Mouse (Mus musculus): ENCODE measurements around the gene Erbb4.

DNA sequence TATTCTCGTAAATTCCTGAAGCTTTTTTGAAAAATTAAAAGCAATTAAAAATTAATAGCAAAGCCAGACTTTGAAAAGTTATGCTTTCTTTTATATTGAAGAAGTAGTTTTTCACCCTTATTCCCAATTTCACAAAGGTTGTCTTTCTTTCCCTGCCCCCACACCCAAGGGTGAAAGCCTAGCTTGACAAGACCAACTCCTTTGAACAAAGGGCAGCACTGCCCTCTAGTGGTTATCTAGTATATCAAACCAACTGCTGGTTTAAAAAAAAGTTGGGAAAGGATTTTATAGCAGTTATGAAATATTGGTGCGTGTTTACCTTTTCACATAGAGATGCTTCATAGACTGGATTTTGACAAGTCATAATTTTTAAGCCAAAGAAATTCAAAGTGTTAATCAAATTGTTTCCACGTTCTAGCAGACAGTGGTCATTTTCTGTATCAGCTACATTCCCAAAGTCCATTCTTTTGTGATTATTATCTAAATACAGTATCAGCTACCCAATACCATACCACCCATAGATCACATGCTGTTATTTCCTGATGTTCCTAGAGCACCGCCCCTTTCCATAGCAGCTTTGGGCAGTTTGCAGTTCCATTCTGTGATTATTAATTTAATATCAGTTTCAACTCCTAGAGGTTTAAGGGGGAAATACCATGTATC is 31.1 kb upstream of the Erbb4 start:
- TF ChIP-seq POLR2A (IDR thresholded peaks at IDR 0.05; ENCODE audit: extremely low read depth, insufficient read depth, low read length) (no peak), CTCF (IDR thresholded peaks at IDR 0.05; ENCODE audit: low read depth, low read length) (peak; percentile 17; the same call in 1 of the 2 replicates)

Measured in liver, adult 2 months (tissue).